Mouse (Mus musculus) ES-E14 (cell line): Measurements from ENCODE around the gene Bicral.

Experiments used
- CHD2 ChIP-seq: IDR thresholded peaks from 2 replicates; pipeline ENCODE4 v1.6.1; 2014; ENCODE audit warnings: mild to moderate bottlenecking, low read depth, low read length, inconsistent platforms
- ZC3H11A ChIP-seq: IDR thresholded peaks from 2 replicates; pipeline ENCODE4 v1.6.1; 2012; ENCODE audit warnings: low read depth, mild to moderate bottlenecking, inconsistent platforms, low read length, borderline replicate concordance
- ZNF384 ChIP-seq: IDR thresholded peaks from 2 replicates; pipeline ENCODE4 v1.6.1; 2012; ENCODE audit warnings: low read depth, low read length, inconsistent platforms

DNA sequence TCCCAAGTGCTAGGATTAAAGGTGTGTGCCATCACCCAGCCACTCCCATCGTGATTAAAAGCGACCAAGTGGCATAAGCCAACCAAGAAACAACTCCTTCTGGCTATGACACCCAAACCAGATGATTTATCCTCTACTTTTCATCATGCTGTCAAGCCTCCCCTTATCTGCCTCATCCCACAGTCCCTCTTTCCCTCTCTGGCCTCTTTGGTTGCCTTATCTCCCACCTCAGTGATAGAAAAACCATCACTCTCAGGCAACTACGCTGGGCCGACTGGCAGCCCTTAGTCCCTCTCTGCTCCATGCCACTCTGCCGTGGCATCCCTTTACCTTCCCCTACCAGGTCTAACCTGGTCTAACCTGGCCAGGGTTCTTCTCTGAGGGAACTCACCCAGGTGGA, 71.3 kb downstream of the Bicral start:
- TF ChIP-seq CHD2 (no peak), ZNF384 (no peak), ZC3H11A (no peak)
